Mouse (Mus musculus) cerebellum, adult 11-12 months (tissue): ENCODE results near the gene Snx29.

Source experiments
- DNase-seq: peaks from one replicate; pipeline ENCODE4 v3.0.0; 2022

Snx29 gene

DNA sequence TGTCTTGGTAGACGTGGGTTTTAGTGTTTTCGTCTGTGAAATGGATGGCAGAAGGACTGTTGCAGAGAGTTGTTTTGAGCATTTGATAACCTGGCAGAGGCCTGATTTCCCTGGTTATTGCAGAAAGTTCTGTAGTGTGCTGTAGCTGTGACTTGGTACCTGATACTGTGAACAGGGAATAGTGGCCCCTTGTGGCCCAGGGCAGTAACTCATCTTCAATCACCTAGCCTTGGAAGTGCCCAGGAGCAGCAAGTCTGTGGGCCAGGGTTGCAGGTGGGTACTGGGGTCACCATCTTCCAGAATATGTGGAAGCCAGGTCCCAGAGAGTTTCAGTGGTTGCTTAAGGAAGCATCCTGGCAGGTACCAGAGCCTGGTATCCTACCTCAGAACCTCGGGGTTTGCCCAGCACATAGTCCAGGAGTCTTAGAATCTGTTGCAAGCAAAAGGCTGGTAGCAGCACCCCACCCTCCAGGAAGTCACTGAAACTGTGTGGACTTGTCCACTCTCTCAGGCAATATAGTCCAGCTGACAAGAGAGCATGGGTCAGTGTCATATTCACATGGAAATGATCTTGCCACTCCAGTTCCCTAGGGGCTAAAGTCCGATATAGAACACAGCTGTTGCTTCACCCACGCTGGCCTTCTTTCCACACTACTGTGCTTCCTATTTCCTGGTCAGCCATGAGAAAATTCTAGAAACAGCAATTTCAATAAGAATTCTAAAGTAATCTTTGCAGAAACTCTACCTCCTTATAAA is 281.1 kb downstream of the Snx29 start:
- DNase-seq: no peak

- no peak for DNase-seq
These were observed 289.9 kb downstream of the Snx29 start for GRCm38 (mm10) chr16:11612526-11613126.

- no peak for DNase-seq
These were observed 291.8 kb downstream of the Snx29 start for GRCm38 (mm10) chr16:11614401-11615014.

DNA sequence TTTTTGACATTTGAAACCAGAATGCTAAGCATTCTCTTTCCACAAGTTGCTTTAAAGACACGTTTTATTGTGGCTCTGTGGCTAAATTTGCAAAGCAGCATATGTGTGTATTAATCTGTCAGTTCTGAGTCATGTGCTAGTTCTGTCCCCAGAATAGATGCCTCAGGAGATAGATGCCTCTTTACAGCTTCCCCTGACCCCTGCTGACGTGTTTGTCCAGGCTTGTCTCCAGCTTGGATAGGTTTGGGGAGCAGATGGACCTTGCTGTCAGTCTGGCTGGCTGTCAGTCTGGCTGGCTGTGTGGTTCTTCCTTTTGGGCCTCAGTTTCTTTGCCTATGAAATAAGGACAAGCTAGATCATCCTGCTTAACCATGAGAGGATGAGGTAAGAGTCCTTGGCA is 292.9 kb downstream of the Snx29 start:
- peak; percentile 27 for DNase-seq

- DNase-seq: no peak
These were observed 297.2 kb downstream of the Snx29 start for GRCm38 (mm10) chr16:11619951-11620350.

GRCm38 (mm10) chr16:11621042-11621441 is 298.3 kb downstream of the Snx29 start:
- no peak for DNase-seq

DNA sequence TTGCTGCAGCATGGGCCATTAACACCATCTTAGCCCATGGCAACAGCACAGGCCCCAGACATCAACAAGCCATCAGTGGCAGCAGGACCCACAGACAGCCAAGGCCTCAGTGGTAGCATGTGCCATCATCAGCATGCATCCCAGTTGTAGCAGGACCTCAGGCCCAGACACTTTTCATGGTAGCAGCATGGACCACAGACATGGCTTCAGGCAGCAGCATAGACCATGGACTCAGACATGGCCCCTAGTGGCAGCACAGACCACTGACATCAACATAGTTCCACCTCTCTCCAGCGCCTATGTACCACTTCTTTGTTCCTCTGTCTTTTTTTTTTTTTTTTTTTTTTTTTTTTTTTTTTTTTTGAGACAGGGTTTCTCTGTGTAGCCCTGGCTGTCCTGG is 299.0 kb downstream of the Snx29 start:
- no peak for DNase-seq

DNA sequence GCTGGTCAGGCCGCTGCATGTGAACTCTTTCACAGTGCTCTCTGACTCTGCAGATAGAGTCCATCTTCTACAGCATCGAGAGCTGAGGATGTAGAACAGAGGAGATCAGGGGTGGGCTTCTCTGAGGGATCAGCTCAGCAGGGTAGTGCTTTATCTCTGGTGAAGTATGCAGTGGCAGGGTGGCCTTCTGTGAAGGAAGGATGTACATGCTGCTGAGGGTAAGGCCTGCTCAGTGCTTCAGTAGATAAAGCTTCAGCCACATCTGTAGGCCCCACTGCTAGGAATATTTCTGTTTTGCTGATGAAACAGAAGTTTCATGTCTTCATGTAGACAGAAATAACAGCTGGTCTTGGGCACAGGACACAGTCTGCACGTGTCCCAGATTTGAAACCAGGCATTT is 300.3 kb downstream of the Snx29 start:
- no peak for DNase-seq

- no peak for DNase-seq
These were observed 301.4 kb downstream of the Snx29 start for GRCm38 (mm10) chr16:11624121-11624520.

DNA sequence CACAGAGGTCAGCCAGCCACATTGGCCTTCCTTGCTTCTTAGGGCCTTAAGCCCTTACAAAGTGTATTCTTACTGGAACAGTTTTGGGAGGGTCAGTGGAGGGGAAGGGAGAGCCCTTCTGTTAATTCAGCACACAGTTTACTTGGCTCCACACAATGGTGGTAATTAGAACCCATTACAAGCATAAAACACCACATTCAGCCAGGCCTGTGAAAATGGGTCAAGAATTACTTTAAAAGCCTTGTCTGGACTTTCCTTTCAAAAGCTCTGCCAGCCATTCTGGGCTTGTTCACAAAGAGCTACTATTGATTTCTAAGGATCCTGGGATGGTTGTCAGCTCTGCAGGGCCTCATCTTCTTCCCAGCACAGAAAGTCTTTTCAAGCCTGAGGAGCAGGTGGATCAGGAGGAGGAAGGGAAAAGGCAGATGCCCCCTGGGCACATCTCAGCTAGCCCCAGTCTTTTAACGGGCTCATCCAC is 303.3 kb downstream of the Snx29 start:
- no peak for DNase-seq

- no peak for DNase-seq
These were observed 303.9 kb downstream of the Snx29 start for GRCm38 (mm10) chr16:11626616-11627015.

- DNase-seq: no peak
These were observed 305.3 kb downstream of the Snx29 start for GRCm38 (mm10) chr16:11627866-11628638.

- DNase-seq: no peak
These were observed 307.0 kb downstream of the Snx29 start for GRCm38 (mm10) chr16:11629704-11630103.

DNA sequence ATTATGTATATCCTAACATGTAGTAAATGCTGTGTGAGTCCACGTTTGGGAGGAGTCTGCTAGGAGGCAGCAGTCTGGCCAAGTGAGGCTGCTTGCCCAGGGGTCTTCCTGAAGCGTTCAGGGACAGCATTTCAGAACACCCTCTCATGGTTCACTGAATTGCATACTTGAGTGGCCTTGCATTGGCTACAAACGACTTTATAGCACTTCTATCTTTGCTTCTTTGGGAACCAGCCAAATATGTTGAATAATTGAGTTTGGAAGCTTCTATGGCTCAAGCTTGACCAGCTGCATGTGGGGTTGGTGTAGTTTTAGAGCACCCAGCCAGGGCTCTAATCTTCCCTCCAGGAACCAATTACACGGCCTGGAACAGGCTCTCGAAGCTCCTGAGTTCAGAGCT is 307.8 kb downstream of the Snx29 start:
- DNase-seq: no peak

- no peak for DNase-seq
These were observed 309.6 kb downstream of the Snx29 start for GRCm38 (mm10) chr16:11632205-11632747.

DNA sequence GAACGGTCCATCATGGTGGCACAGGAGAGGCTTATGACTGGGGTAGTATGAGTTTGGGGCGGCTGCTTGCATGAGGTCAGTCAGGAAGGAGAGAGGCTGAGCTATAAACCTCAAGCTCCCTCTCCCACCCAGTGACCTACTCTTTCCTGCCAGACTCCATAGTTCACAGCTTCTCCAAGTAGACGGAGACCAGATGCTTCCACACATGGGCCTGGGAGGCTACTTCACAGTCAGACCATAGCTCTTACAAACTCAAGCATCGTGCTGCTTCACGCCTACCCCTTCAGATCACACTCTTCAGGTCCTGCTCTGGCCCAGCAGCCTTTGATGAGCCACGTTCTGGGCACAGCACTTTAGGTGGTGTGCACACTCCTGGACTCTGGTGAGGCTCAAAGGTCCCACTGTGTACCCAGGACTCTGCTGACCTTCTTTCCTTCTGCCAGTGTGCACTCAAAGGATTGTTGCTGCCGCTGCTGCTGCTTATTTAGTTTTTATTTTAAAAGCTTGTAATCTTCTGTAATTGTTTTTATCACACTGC is 313.6 kb downstream of the Snx29 start:
- DNase-seq: no peak

GRCm38 (mm10) chr16:11636902-11637301 is 314.2 kb downstream of the Snx29 start:
- no peak for DNase-seq

GRCm38 (mm10) chr16:11637794-11638193 is 315.1 kb downstream of the Snx29 start:
- no peak for DNase-seq

- DNase-seq: peak; percentile 26
These were observed 316.0 kb downstream of the Snx29 start for GRCm38 (mm10) chr16:11638739-11639138.

DNA sequence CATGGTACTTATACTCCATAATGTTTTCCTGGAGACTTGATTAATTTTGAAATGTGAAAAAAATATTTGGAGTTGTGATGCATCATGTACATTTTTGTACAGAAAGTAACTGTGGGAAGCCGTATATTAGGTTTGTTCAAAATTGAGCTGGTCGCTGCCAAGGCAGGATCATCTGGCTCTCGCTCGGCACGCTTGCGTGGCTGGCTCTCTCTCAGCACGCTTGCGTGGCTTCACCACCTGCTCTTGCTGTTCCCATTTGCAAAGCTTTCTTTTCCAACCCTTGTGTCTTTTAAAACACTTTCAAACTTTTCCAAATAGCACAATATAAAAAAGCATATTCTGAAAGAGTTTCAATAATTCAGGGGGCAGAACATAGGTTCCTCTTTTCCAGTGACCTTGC is 317.2 kb downstream of the Snx29 start:
- DNase-seq: peak; percentile 32

DNA sequence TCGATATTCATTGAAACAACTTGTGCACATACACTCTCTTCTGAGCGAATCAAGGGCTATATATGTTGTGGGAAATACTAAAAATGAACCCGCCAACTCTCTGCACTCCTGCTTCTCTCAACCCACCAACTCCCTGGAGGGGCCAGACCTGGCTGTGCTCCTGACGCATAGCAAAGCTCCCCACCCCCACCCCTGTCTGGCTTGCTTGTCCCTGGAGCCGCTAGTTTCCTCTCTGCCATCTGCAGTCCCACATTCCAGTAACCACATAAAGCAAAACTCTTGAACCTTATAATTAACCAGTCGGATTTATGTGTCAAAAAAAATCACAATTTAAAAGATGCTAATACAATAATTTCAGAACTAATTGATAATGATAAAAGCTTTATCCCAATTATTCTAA is 320.9 kb downstream of the Snx29 start:
- no peak for DNase-seq

- DNase-seq: no peak
These were observed 321.7 kb downstream of the Snx29 start for GRCm38 (mm10) chr16:11644399-11644798.

DNA sequence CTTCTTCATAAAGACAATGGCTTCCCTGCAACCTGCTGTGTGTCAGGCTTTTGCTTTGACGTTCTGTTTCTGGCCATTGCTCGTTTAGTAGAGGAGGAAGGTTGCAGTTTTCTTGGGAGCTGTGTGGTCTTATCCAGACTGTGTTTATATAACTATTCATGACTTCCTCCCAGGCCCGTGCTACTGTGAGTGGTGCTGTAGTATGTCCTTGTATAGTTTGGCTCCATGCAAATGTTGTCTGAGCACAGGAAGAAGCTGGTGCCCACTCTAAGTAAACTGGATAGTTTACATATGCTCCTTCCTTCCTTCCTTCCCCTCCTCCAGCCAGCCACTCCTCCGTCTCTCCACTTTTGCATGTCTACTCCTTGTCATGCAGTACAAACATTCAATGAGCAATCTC is 323.0 kb downstream of the Snx29 start:
- DNase-seq: no peak
